ENCODE assay signal across 8 mouse cellular contexts in the genomic region with DNA sequence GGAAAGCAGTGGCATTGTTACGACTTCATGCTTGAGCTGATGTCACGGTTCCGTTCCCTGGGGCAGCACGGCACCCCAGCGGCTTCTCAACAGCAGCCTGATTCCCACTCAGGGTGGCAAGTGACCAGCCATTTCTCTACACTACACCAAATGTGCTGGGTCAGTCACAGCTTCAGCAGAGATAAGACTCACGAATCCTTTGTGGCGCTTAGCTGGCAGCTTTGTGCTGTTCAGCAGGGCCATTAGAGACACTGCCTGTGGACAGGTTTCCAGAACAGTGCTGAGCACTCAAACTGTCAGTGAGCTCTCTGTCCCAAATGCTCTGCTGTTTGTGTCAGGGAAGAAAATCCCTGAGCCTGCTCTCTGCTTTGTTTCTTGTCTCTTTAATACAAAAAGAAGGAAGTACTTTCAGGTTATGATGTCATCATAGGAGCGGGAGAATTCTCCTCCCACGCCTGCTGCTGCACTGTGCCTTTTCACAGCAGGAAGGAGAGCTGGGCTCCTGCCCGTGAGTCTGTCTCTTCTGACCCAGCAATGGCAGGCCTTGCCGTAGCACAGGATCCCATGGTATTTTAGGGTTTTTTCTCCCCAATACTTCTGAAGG.
A peak's percentile ranks its signal among the peaks of the same experiment; 100 is the strongest.
DNase-seq lines count a peak whose midpoint lies in the region; ATAC-seq lines count a peak whose summit lies in the region.

No protein-coding gene starts in this region.

- DNase-seq in adrenal gland, adult (ENCODE audit: inconsistent age in 2 of 2, low spot score in 1 of 2), result peak; percentile 72 to 91
- DNase-seq in adrenal gland, postnatal 4 days (ENCODE audit: low spot score in 2 of 2), result no peak
- DNase-seq in R1 (ENCODE audit: low read depth, low spot score), result peak; percentile 78
- DNase-seq in heart, postnatal 25 days (ENCODE audit: low spot score), result peak; percentile 46
- DNase-seq in limb, embryonic 11.5 days (ENCODE audit: low spot score), result peak; percentile 30
- DNase-seq in urinary bladder, postnatal 25 days (ENCODE audit: low spot score), result no peak

- no peak overlapping the region for H3K4me3 ChIP-seq in embryonic facial prominence, embryonic 15.5 days (replicated peaks)
- no peak overlapping the region for H3K4me3 ChIP-seq in limb, embryonic 11.5 days (ENCODE audit: low read depth, low read length)
- H3K4me3 ChIP-seq in neural tube, embryonic 13.5 days, result no peak overlapping the region

- H3K4me1 ChIP-seq in embryonic facial prominence, embryonic 15.5 days, result peaks cover 42% of the 10 kb centered on the region
- peaks cover 32% of the 10 kb centered on the region for H3K4me1 ChIP-seq in limb, embryonic 11.5 days (ENCODE audit: control insufficient read depth, insufficient read depth, low read length)
- H3K4me1 ChIP-seq in neural tube, embryonic 13.5 days (replicated peaks), result peaks cover 56% of the 10 kb centered on the region

- peaks cover 36% of the 10 kb centered on the region for H3K36me3 ChIP-seq in embryonic facial prominence, embryonic 15.5 days
- H3K36me3 ChIP-seq in limb, embryonic 11.5 days (ENCODE audit: control insufficient read depth, insufficient read depth, low read length), result peaks cover 11% of the 10 kb centered on the region
- peaks cover 21% of the 10 kb centered on the region for H3K36me3 ChIP-seq in neural tube, embryonic 13.5 days

- H3K9ac ChIP-seq in embryonic facial prominence, embryonic 15.5 days, result no peak overlapping the region
- no peak overlapping the region for H3K9ac ChIP-seq in limb, embryonic 11.5 days (ENCODE audit: low read length)
- peak overlapping the region; percentile 22; the same call in 1 of the 2 replicates for H3K9ac ChIP-seq in neural tube, embryonic 13.5 days

- no peaks in the 10 kb centered on the region for H3K27me3 ChIP-seq in embryonic facial prominence, embryonic 15.5 days
- H3K27me3 ChIP-seq in limb, embryonic 11.5 days (ENCODE audit: control insufficient read depth, insufficient read depth, low read length), result no peaks in the 10 kb centered on the region
- H3K27me3 ChIP-seq in neural tube, embryonic 13.5 days, result no peaks in the 10 kb centered on the region

- no peak overlapping the region for H3K4me2 ChIP-seq in embryonic facial prominence, embryonic 15.5 days (replicated peaks)
- H3K4me2 ChIP-seq in limb, embryonic 11.5 days (ENCODE audit: low read depth, severe bottlenecking), result no peak overlapping the region
- H3K4me2 ChIP-seq in neural tube, embryonic 13.5 days, result no peak overlapping the region

- intact Hi-C loops in heart, postnatal 25 days (cut with DNase I), result loop anchor here (2.0 kb wide), 1 partner anchor 28 kb away; no protein-coding TSS in a partner anchor

- H3K9me3 ChIP-seq in embryonic facial prominence, embryonic 15.5 days (replicated peaks), result no peaks in the 10 kb centered on the region
- no peaks in the 10 kb centered on the region for H3K9me3 ChIP-seq in limb, embryonic 11.5 days (ENCODE audit: control insufficient read depth, low read length)
- H3K9me3 ChIP-seq in neural tube, embryonic 13.5 days, result no peaks in the 10 kb centered on the region

- 56% methylated on average over 11 of the region's 11 CpGs for WGBS in embryonic facial prominence, embryonic 15.5 days
- 60% methylated on average over 11 of the region's 11 CpGs for WGBS in limb, embryonic 11.5 days
- WGBS in neural tube, embryonic 13.5 days, result 33% methylated on average over 11 of the region's 11 CpGs

- ATAC-seq in embryonic facial prominence, embryonic 15.5 days (ENCODE audit: insufficient number of reproducible peaks, low FRiP score, low TSS enrichment, low read depth), result no peak
- no peak for ATAC-seq in limb, embryonic 11.5 days (ENCODE audit: insufficient number of reproducible peaks, low FRiP score, low TSS enrichment, low read depth)
- ATAC-seq in neural tube, embryonic 13.5 days (ENCODE audit: low read depth), result no peak

- peak overlapping the region; percentile 65 for H3K27ac ChIP-seq in embryonic facial prominence, embryonic 15.5 days (replicated peaks)
- H3K27ac ChIP-seq in limb, embryonic 11.5 days (replicated peaks; ENCODE audit: low read depth, low read length), result peak overlapping the region; percentile 84
- peak overlapping the region; percentile 49; the same call in 1 of the 2 replicates for H3K27ac ChIP-seq in neural tube, embryonic 13.5 days (replicated peaks)

Comparison
In these comparisons a context has a peak if more than half of its experiments do, and no peak if none do; other contexts are left out.
1. DNase-seq: peak in adrenal gland, adult (2 of 2), R1 (single experiment), heart, postnatal 25 days (single experiment) and limb, embryonic 11.5 days (single experiment); none in adrenal gland, postnatal 4 days (0 of 2) and urinary bladder, postnatal 25 days (single experiment).
2. Peak in every context shown above with its lines, with median percentiles within 50 percentile points of each other: H3K27ac ChIP-seq.